In genomic region chr6:21768745-21769446, GRCm38 (mm10) we compare ENCODE assay signal across 13 mouse cellular contexts.
DNase-seq lines count a peak whose midpoint lies in the region; ATAC-seq and TF ChIP-seq lines count a peak whose summit lies in the region.
"Had no signal": no experiment of that assay in that cellular context is flagged by ENCODE, and none has a peak within 500 bp of the region (broad histone marks: within the 10 kb centered on the region; RNA-seq: fewer than 3 reads in every experiment).

No protein-coding gene starts in this region.

- DNase-seq in gastrocnemius, adult 18-20 months (ENCODE audit: low spot score): peak; percentile 2
- DNase-seq in gastrocnemius, adult 8-10 months (ENCODE audit: low spot score in 2 of 2): no peak
- peak; percentile 43 for DNase-seq in lung, postnatal 0 days (ENCODE audit: low spot score)
- DNase-seq in forebrain, embryonic 11.5 days (ENCODE audit: low spot score): no peak
- DNase-seq in right cerebral cortex, postnatal 14 days: no peak
- no peak for DNase-seq in spleen, adult 12 weeks (ENCODE audit: low spot score)
- DNase-seq: cerebellum, adult 11 months; gastrocnemius, postnatal 36 days; midbrain, embryonic 14.5 days had no signal

- no peaks in the 10 kb centered on the region for H3K4me1 ChIP-seq in brown adipose tissue, adult 24 weeks (ENCODE audit: control insufficient read depth, insufficient read depth, insufficient read length, low read length)
- no peaks in the 10 kb centered on the region for H3K4me1 ChIP-seq in kidney, embryonic 15.5 days
- H3K4me1 ChIP-seq in lung, postnatal 0 days (ENCODE audit: insufficient read depth, low read depth, low read length): no peaks in the 10 kb centered on the region
- no peaks in the 10 kb centered on the region for H3K4me1 ChIP-seq in forebrain, embryonic 11.5 days (replicated peaks; ENCODE audit: control insufficient read depth, insufficient read depth, low read length)
- H3K4me1 ChIP-seq: embryonic facial prominence, embryonic 15.5 days had no signal

- H3K4me2 ChIP-seq in kidney, embryonic 15.5 days: no peak overlapping the region
- H3K4me2 ChIP-seq in lung, postnatal 0 days (replicated peaks; ENCODE audit: low read depth, low read length): no peak overlapping the region
- no peak overlapping the region for H3K4me2 ChIP-seq in forebrain, embryonic 11.5 days (ENCODE audit: low read depth, low read length, severe bottlenecking)
- H3K4me2 ChIP-seq: embryonic facial prominence, embryonic 15.5 days had no signal

- TF ChIP-seq EP300 in lung, postnatal 0 days (IDR thresholded peaks at IDR 0.05): no peak

- H3K27me3 ChIP-seq in kidney, embryonic 15.5 days: no peaks in the 10 kb centered on the region
- H3K27me3 ChIP-seq in lung, postnatal 0 days (replicated peaks; ENCODE audit: insufficient read depth, low read length): no peaks in the 10 kb centered on the region
- no peaks in the 10 kb centered on the region for H3K27me3 ChIP-seq in forebrain, embryonic 11.5 days (ENCODE audit: control insufficient read depth, insufficient read depth, low read length)
- H3K27me3 ChIP-seq: embryonic facial prominence, embryonic 15.5 days had no signal

- peaks cover 3% of the 10 kb centered on the region; the same call in 1 of the 2 replicates for H3K36me3 ChIP-seq in kidney, embryonic 15.5 days
- H3K36me3 ChIP-seq in lung, postnatal 0 days (ENCODE audit: insufficient read depth, low read length): no peaks in the 10 kb centered on the region
- no peaks in the 10 kb centered on the region; the same call in 1 of the 2 replicates for H3K36me3 ChIP-seq in forebrain, embryonic 11.5 days (ENCODE audit: control insufficient read depth, insufficient read depth, low read length)
- H3K36me3 ChIP-seq: embryonic facial prominence, embryonic 15.5 days had no signal

- no peak overlapping the region for H3K4me3 ChIP-seq in brown adipose tissue, adult 24 weeks (ENCODE audit: insufficient read depth, low read depth, low read length)
- H3K4me3 ChIP-seq in kidney, embryonic 15.5 days (replicated peaks): no peak overlapping the region
- H3K4me3 ChIP-seq in lung, postnatal 0 days (ENCODE audit: low read depth, low read length): no peak overlapping the region
- H3K4me3 ChIP-seq in forebrain, embryonic 11.5 days (ENCODE audit: low read depth, low read length): no peak overlapping the region
- H3K4me3 ChIP-seq: embryonic facial prominence, embryonic 15.5 days had no signal

- H3K9me3 ChIP-seq in kidney, embryonic 15.5 days (replicated peaks): no peaks in the 10 kb centered on the region
- H3K9me3 ChIP-seq in lung, postnatal 0 days (ENCODE audit: low read length): no peaks in the 10 kb centered on the region
- no peaks in the 10 kb centered on the region for H3K9me3 ChIP-seq in forebrain, embryonic 11.5 days (ENCODE audit: control insufficient read depth, low read length)
- H3K9me3 ChIP-seq: embryonic facial prominence, embryonic 15.5 days had no signal

- TF ChIP-seq CTCF in lung, postnatal 0 days (IDR thresholded peaks at IDR 0.05): no peak

- WGBS in kidney, embryonic 15.5 days: 68% methylated on average over 9 of the region's 9 CpGs
- 43% methylated on average over 9 of the region's 9 CpGs for WGBS in lung, postnatal 0 days
- WGBS in forebrain, embryonic 11.5 days: 94% methylated on average over 9 of the region's 9 CpGs

- no peak overlapping the region for H3K9ac ChIP-seq in kidney, embryonic 15.5 days
- no peak overlapping the region for H3K9ac ChIP-seq in lung, postnatal 0 days (replicated peaks; ENCODE audit: low read depth)
- no peak overlapping the region for H3K9ac ChIP-seq in forebrain, embryonic 11.5 days (ENCODE audit: low read length)
- H3K9ac ChIP-seq: embryonic facial prominence, embryonic 15.5 days had no signal

- ATAC-seq in kidney, embryonic 15.5 days (replicated peaks; ENCODE audit: low FRiP score): no peak
- peak; percentile 60 for ATAC-seq in lung, postnatal 0 days
- ATAC-seq in forebrain, embryonic 11.5 days (replicated peaks; ENCODE audit: low FRiP score): no peak
- ATAC-seq: CD4-positive, CD25-positive, alpha-beta regulatory T cell, adult 4 months had no signal

- peak overlapping the region; percentile 77 for H3K27ac ChIP-seq in brown adipose tissue, adult 24 weeks (replicated peaks; ENCODE audit: low read depth, low read length)
- peak overlapping the region; percentile 62; the same call in 1 of the 2 replicates for H3K27ac ChIP-seq in kidney, embryonic 15.5 days
- no peak overlapping the region for H3K27ac ChIP-seq in lung, postnatal 0 days (ENCODE audit: low read length)
- H3K27ac ChIP-seq in forebrain, embryonic 11.5 days (ENCODE audit: low read depth, low read length): no peak overlapping the region
- H3K27ac ChIP-seq: embryonic facial prominence, embryonic 15.5 days had no signal

Comparison
In these comparisons a context has a peak if more than half of its experiments do, and no peak if none do; other contexts are left out.
1. DNase-seq: peak in gastrocnemius, adult 18-20 months (single experiment) and lung, postnatal 0 days (single experiment); none in gastrocnemius, adult 8-10 months (0 of 2), forebrain, embryonic 11.5 days (single experiment), right cerebral cortex, postnatal 14 days (single experiment) and spleen, adult 12 weeks (single experiment).
2. H3K27ac ChIP-seq: peak in brown adipose tissue, adult 24 weeks (single experiment) and kidney, embryonic 15.5 days (single experiment); none in lung, postnatal 0 days (single experiment) and forebrain, embryonic 11.5 days (single experiment).